Comparison of ENCODE assay signal across 18 mouse cellular contexts in genomic region chr13:47178182-47178581, GRCm38 (mm10). TPM values are rescaled to one million over a fixed set of nuclear protein-coding genes. Genes with fewer than 3 reads are reported as not detected.
A peak's percentile ranks its signal among the peaks of the same experiment; 100 is the strongest.
DNase-seq lines count a peak whose midpoint lies in the region; ATAC-seq lines count a peak whose summit lies in the region.
"Had no signal": no experiment of that assay in that cellular context is flagged by ENCODE, and none has a peak within 500 bp of the region (broad histone marks: within the 10 kb centered on the region; RNA-seq: fewer than 3 reads in every experiment).

No protein-coding gene starts in this region.

- 0 out of 2 replicates have a peak, but pooled peaks cover 7% of the 10 kb centered on the region for H3K4me1 ChIP-seq in hindbrain, embryonic 10.5 days (replicated peaks)
- H3K4me1 ChIP-seq in hindbrain, embryonic 13.5 days (replicated peaks), result no peaks in the 10 kb centered on the region
- no peaks in the 10 kb centered on the region for H3K4me1 ChIP-seq in lung, embryonic 16.5 days (replicated peaks; ENCODE audit: control insufficient read depth, insufficient read depth, low read length)
- H3K4me1 ChIP-seq: forebrain, embryonic 15.5 days; hindbrain, embryonic 15.5 days; liver, embryonic 12.5 days; midbrain, embryonic 13.5 days had no signal

- H3K36me3 ChIP-seq in hindbrain, embryonic 10.5 days, result no peaks in the 10 kb centered on the region
- no peaks in the 10 kb centered on the region for H3K36me3 ChIP-seq in hindbrain, embryonic 13.5 days
- H3K36me3 ChIP-seq in lung, embryonic 16.5 days (ENCODE audit: control insufficient read depth, insufficient read depth, low read length), result no peaks in the 10 kb centered on the region
- H3K36me3 ChIP-seq: forebrain, embryonic 15.5 days; hindbrain, embryonic 15.5 days; liver, embryonic 12.5 days; midbrain, embryonic 13.5 days had no signal

- WGBS in hindbrain, embryonic 10.5 days, result 81% methylated on average over 8 of the region's 8 CpGs
- WGBS in hindbrain, embryonic 13.5 days, result 80% methylated on average over 8 of the region's 8 CpGs
- WGBS in lung, embryonic 16.5 days, result 46% methylated on average over 8 of the region's 8 CpGs

- H3K4me3 ChIP-seq in hindbrain, embryonic 10.5 days, result no peak overlapping the region
- no peak overlapping the region for H3K4me3 ChIP-seq in hindbrain, embryonic 13.5 days
- H3K4me3 ChIP-seq in lung, embryonic 16.5 days (ENCODE audit: low read length), result no peak overlapping the region
- H3K4me3 ChIP-seq: erythroblast, embryonic 14.5 days; forebrain, embryonic 15.5 days; hindbrain, embryonic 15.5 days; liver, embryonic 12.5 days; midbrain, embryonic 13.5 days had no signal

- peak overlapping the region; percentile 40; the same call in 1 of the 2 replicates for H3K27ac ChIP-seq in hindbrain, embryonic 10.5 days
- no peak overlapping the region for H3K27ac ChIP-seq in hindbrain, embryonic 13.5 days
- no peak overlapping the region for H3K27ac ChIP-seq in lung, embryonic 16.5 days (ENCODE audit: low read length)
- H3K27ac ChIP-seq: forebrain, embryonic 15.5 days; hindbrain, embryonic 15.5 days; liver, embryonic 12.5 days; midbrain, embryonic 13.5 days had no signal

- ATAC-seq in hindbrain, embryonic 13.5 days (ENCODE audit: low FRiP score), result no peak
- ATAC-seq in lung, embryonic 16.5 days (ENCODE audit: low read depth), result peak; percentile 66; the same call in 1 of the 2 replicates
- ATAC-seq: forebrain, embryonic 15.5 days; liver, embryonic 12.5 days; midbrain, embryonic 13.5 days had no signal

- H3K9ac ChIP-seq in hindbrain, embryonic 13.5 days, result no peak overlapping the region
- no peak overlapping the region for H3K9ac ChIP-seq in lung, embryonic 16.5 days (ENCODE audit: low read length)
- H3K9ac ChIP-seq: forebrain, embryonic 15.5 days; hindbrain, embryonic 15.5 days; liver, embryonic 12.5 days; midbrain, embryonic 13.5 days had no signal

- no peak for DNase-seq in hindbrain, embryonic 10.5 days (ENCODE audit: low spot score)
- no peak for DNase-seq in lung, postnatal 14 days
- DNase-seq in fat pad, adult 2 months (ENCODE audit: extremely low read depth, low read depth, low spot score), result peak; percentile 70
- peak; percentile 65 for DNase-seq in skeletal muscle tissue, adult 2 months (ENCODE audit: low read depth, low spot score)
- DNase-seq in thymus, postnatal 10 days (ENCODE audit: low spot score in 2 of 2), result no peak
- DNase-seq: adrenal gland, adult 2 months; cerebellum, postnatal 36 days; kidney, adult 11 months; layer of hippocampus, postnatal 36 days; retina, postnatal 1 day; thymus, adult 2 months had no signal

- no peaks in the 10 kb centered on the region for H3K27me3 ChIP-seq in hindbrain, embryonic 10.5 days (ENCODE audit: insufficient read depth, poor library complexity, severe bottlenecking)
- H3K27me3 ChIP-seq in hindbrain, embryonic 13.5 days, result no peaks in the 10 kb centered on the region
- H3K27me3 ChIP-seq in lung, embryonic 16.5 days (ENCODE audit: control insufficient read depth, insufficient read depth, low read depth, low read length), result no peaks in the 10 kb centered on the region
- H3K27me3 ChIP-seq: forebrain, embryonic 15.5 days; hindbrain, embryonic 15.5 days; liver, embryonic 12.5 days; midbrain, embryonic 13.5 days had no signal

- no peak overlapping the region for H3K4me2 ChIP-seq in hindbrain, embryonic 13.5 days
- no peak overlapping the region for H3K4me2 ChIP-seq in lung, embryonic 16.5 days (ENCODE audit: low read depth, low read length)
- H3K4me2 ChIP-seq: forebrain, embryonic 15.5 days; hindbrain, embryonic 15.5 days; liver, embryonic 12.5 days; midbrain, embryonic 13.5 days had no signal

- no peaks in the 10 kb centered on the region for H3K9me3 ChIP-seq in hindbrain, embryonic 10.5 days
- H3K9me3 ChIP-seq in hindbrain, embryonic 13.5 days, result no peaks in the 10 kb centered on the region
- H3K9me3 ChIP-seq in lung, embryonic 16.5 days (ENCODE audit: control insufficient read depth, low read length), result no peaks in the 10 kb centered on the region
- H3K9me3 ChIP-seq: forebrain, embryonic 15.5 days; hindbrain, embryonic 15.5 days; liver, embryonic 12.5 days; midbrain, embryonic 13.5 days had no signal

RNA-seq across cellular contexts. Expression of gene Rnf144b, which starts 55.7 kb away (rescaled TPM):
- polyA plus RNA-seq in hindbrain, embryonic 10.5 days (2016; fragmentation: Nextera tagmentation; extraction: Ambion mirVana), result 0.46 and 0.82 TPM in 2 replicates
- polyA plus RNA-seq in hindbrain, embryonic 13.5 days (2015; fragmentation: Nextera tagmentation; extraction: Ambion mirVana), result 0.55 and 0.61 TPM in 2 replicates
- polyA plus RNA-seq in lung, embryonic 16.5 days (2015; fragmentation: Nextera tagmentation; extraction: Ambion mirVana), result 1.4 and 1.5 TPM in 2 replicates
- polyA plus RNA-seq: erythroblast, embryonic 14.5 days had no signal

Comparison
In these comparisons a context has a peak if more than half of its experiments do, and no peak if none do; other contexts are left out.
1. DNase-seq: peak in fat pad, adult 2 months (single experiment) and skeletal muscle tissue, adult 2 months (single experiment); none in hindbrain, embryonic 10.5 days (single experiment), lung, postnatal 14 days (single experiment) and thymus, postnatal 10 days (0 of 2).